ENCODE assay signal across 10 mouse cellular contexts in the genomic region with DNA sequence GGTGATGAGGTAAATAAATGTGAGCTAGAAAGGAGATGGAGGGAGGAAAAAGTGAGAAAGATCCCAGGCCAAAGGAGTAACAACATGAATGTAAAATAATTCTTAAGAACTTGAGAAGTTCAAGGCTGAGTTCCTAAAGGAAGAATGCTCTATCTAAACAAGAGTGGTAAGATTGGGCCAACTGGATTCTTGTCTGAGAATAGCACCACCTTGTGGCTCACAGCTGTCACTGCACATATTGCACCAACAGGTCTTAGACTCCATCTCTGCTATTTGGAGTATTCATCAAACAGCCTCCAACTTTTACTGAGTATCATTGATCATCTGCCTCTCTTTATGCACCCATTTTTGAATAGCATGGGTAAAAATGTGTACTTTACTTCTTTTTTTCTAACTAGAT. TPM values are rescaled to one million over a fixed set of nuclear protein-coding genes. Genes with fewer than 3 reads are reported as not detected.
A peak's percentile ranks its signal among the peaks of the same experiment; 100 is the strongest.
DNase-seq lines count a peak whose midpoint lies in the region; ATAC-seq and TF ChIP-seq lines count a peak whose summit lies in the region.
"Had no signal": no experiment of that assay in that cellular context is flagged by ENCODE, and none has a peak within 500 bp of the region (broad histone marks: within the 10 kb centered on the region; RNA-seq: fewer than 3 reads in every experiment).

No protein-coding gene starts in this region.

- no peaks in the 10 kb centered on the region for H3K9me3 ChIP-seq in kidney, embryonic 16.5 days (ENCODE audit: low read length)
- H3K9me3 ChIP-seq in ES-Bruce4 (replicated peaks; ENCODE audit: control insufficient read depth, insufficient read depth, low read length, poor library complexity, severe bottlenecking) = no peaks in the 10 kb centered on the region
- H3K9me3 ChIP-seq in forebrain, postnatal 0 days (ENCODE audit: low read length) = no peaks in the 10 kb centered on the region
- no peaks in the 10 kb centered on the region for H3K9me3 ChIP-seq in intestine, embryonic 15.5 days
- H3K9me3 ChIP-seq: embryonic facial prominence, embryonic 15.5 days; liver, embryonic 15.5 days had no signal

- TF ChIP-seq CTCF in ES-Bruce4 (IDR thresholded peaks at IDR 0.05; ENCODE audit: low read depth, low read length) = peak; percentile 29
- peak; percentile 91; the same call in 1 of the 2 replicates for TF ChIP-seq CTCF in brain, embryonic 14.5 days (IDR thresholded peaks at IDR 0.05; ENCODE audit: borderline replicate concordance, extremely low read depth, insufficient read depth, insufficient read length)
- TF ChIP-seq CTCF in forebrain, postnatal 0 days (IDR thresholded peaks at IDR 0.05; ENCODE audit: low read depth) = peak; percentile 95
- peak; percentile 99 for TF ChIP-seq CTCF in layer of hippocampus, adult 2 months (conservative IDR thresholded peaks at IDR 0.05)

- TF ChIP-seq EP300 in ES-Bruce4 (IDR thresholded peaks at IDR 0.05; ENCODE audit: insufficient read depth, low read depth, low read length) = no peak

- no peak for ATAC-seq in kidney, embryonic 16.5 days (ENCODE audit: low FRiP score, low TSS enrichment)
- ATAC-seq in forebrain, postnatal 0 days = peak; percentile 79; the same call in 1 of the 2 replicates
- no peak for ATAC-seq in intestine, embryonic 15.5 days

- H3K4me2 ChIP-seq in kidney, embryonic 16.5 days (replicated peaks; ENCODE audit: low read depth, low read length) = no peak overlapping the region
- H3K4me2 ChIP-seq in forebrain, postnatal 0 days (ENCODE audit: low read depth) = no peak overlapping the region
- no peak overlapping the region for H3K4me2 ChIP-seq in intestine, embryonic 15.5 days (replicated peaks)
- H3K4me2 ChIP-seq: embryonic facial prominence, embryonic 15.5 days; liver, embryonic 15.5 days had no signal

- no peak for TF ChIP-seq POLR2A in ES-Bruce4 (IDR thresholded peaks at IDR 0.05; ENCODE audit: insufficient read depth, low read length)
- no peak for TF ChIP-seq POLR2A in brain, embryonic 14.5 days (IDR thresholded peaks at IDR 0.05; ENCODE audit: borderline replicate concordance, extremely low read depth, insufficient read depth, insufficient read length, poor library complexity, severe bottlenecking)

- no peaks in the 10 kb centered on the region for H3K36me3 ChIP-seq in kidney, embryonic 16.5 days (ENCODE audit: insufficient read depth, low read length)
- H3K36me3 ChIP-seq in ES-Bruce4 (ENCODE audit: control insufficient read depth, insufficient read depth, low read length, poor library complexity, severe bottlenecking) = no peaks in the 10 kb centered on the region
- no peaks in the 10 kb centered on the region for H3K36me3 ChIP-seq in forebrain, postnatal 0 days (ENCODE audit: insufficient read depth)
- H3K36me3 ChIP-seq in intestine, embryonic 15.5 days = no peaks in the 10 kb centered on the region
- H3K36me3 ChIP-seq: embryonic facial prominence, embryonic 15.5 days; liver, embryonic 15.5 days had no signal

- H3K27me3 ChIP-seq in kidney, embryonic 16.5 days (ENCODE audit: insufficient read depth, low read length) = 0 out of 2 replicates have a peak, but pooled peaks cover 2% of the 10 kb centered on the region
- H3K27me3 ChIP-seq in ES-Bruce4 (ENCODE audit: control insufficient read depth, insufficient read depth, low read length, poor library complexity, severe bottlenecking) = no peaks in the 10 kb centered on the region; the same call in 1 of the 2 replicates
- no peaks in the 10 kb centered on the region for H3K27me3 ChIP-seq in forebrain, postnatal 0 days (ENCODE audit: insufficient read depth, low read length)
- no peaks in the 10 kb centered on the region for H3K27me3 ChIP-seq in intestine, embryonic 15.5 days (replicated peaks)
- H3K27me3 ChIP-seq: embryonic facial prominence, embryonic 15.5 days; liver, embryonic 15.5 days had no signal

- H3K4me1 ChIP-seq in kidney, embryonic 16.5 days (ENCODE audit: insufficient read depth, low read length) = no peaks in the 10 kb centered on the region
- no peaks in the 10 kb centered on the region for H3K4me1 ChIP-seq in ES-Bruce4 (ENCODE audit: control insufficient read depth, insufficient read depth, low read length)
- no peaks in the 10 kb centered on the region for H3K4me1 ChIP-seq in forebrain, postnatal 0 days (ENCODE audit: insufficient read depth)
- H3K4me1 ChIP-seq in intestine, embryonic 15.5 days (replicated peaks) = no peaks in the 10 kb centered on the region
- H3K4me1 ChIP-seq: embryonic facial prominence, embryonic 15.5 days; liver, embryonic 15.5 days had no signal

- no peak overlapping the region for H3K27ac ChIP-seq in kidney, embryonic 16.5 days (ENCODE audit: low read length)
- H3K27ac ChIP-seq in ES-Bruce4 (ENCODE audit: insufficient read depth, low read length) = no peak overlapping the region
- H3K27ac ChIP-seq in forebrain, postnatal 0 days (ENCODE audit: low read depth, low read length) = no peak overlapping the region
- no peak overlapping the region for H3K27ac ChIP-seq in layer of hippocampus, adult 2 months
- no peak overlapping the region for H3K27ac ChIP-seq in intestine, embryonic 15.5 days
- H3K27ac ChIP-seq: embryonic facial prominence, embryonic 15.5 days; liver, embryonic 15.5 days had no signal

- no peak overlapping the region for H3K4me3 ChIP-seq in kidney, embryonic 16.5 days (ENCODE audit: low read length)
- no peak overlapping the region for H3K4me3 ChIP-seq in ES-Bruce4 (ENCODE audit: low read depth, low read length)
- H3K4me3 ChIP-seq in forebrain, postnatal 0 days (ENCODE audit: low read depth, low read length) = no peak overlapping the region
- H3K4me3 ChIP-seq in layer of hippocampus, adult 2 months = no peak overlapping the region
- H3K4me3 ChIP-seq in intestine, embryonic 15.5 days (replicated peaks) = no peak overlapping the region
- H3K4me3 ChIP-seq: embryonic facial prominence, embryonic 15.5 days; liver, embryonic 15.5 days had no signal

- H3K9ac ChIP-seq in kidney, embryonic 16.5 days (replicated peaks; ENCODE audit: low read length) = no peak overlapping the region
- no peak overlapping the region for H3K9ac ChIP-seq in ES-Bruce4 (ENCODE audit: low read depth, poor library complexity, severe bottlenecking)
- H3K9ac ChIP-seq in forebrain, postnatal 0 days = no peak overlapping the region
- no peak overlapping the region for H3K9ac ChIP-seq in intestine, embryonic 15.5 days
- H3K9ac ChIP-seq: embryonic facial prominence, embryonic 15.5 days; liver, embryonic 15.5 days had no signal

- DNase-seq in kidney, adult 18-20 months = peak; percentile 45
- DNase-seq in brain, embryonic 14.5 days (ENCODE audit: low read depth) = peak; percentile 90
- peak; percentile 86 for DNase-seq in forebrain, postnatal 0 days
- peak; percentile 66 for DNase-seq in layer of hippocampus, adult 2 months (ENCODE audit: low spot score in 2 of 2)
- DNase-seq in mesoderm, embryonic 11.5 days (ENCODE audit: low read depth, low spot score) = peak; percentile 76

RNA-seq across cellular contexts. Expression of a gene that starts 14.1 kb away (rescaled TPM):
- polyA plus RNA-seq in kidney, embryonic 16.5 days (2015; fragmentation: Nextera tagmentation; extraction: Ambion mirVana) = 11.4 and 12.3 TPM in 2 replicates
- 6.2 and 7.0 TPM in 2 replicates for polyA plus RNA-seq in ES-Bruce4 (2011; ENCODE audit: insufficient read depth, insufficient read length, low read depth, missing spikeins)
- 10.4 and 19.6 TPM in 2 replicates for polyA plus RNA-seq in brain, embryonic 14.5 days (2012; rRNA removed)
- 19.5 and 36.4 TPM in 2 replicates for total RNA-seq in forebrain, postnatal 0 days (2014; rRNA removed)
- 8.5 and 12.4 TPM in 2 replicates for polyA plus RNA-seq in forebrain, postnatal 0 days (2015; fragmentation: Nextera tagmentation; extraction: Ambion mirVana)
- 10 to 100 TPM; 37.0 to 44.7 TPM for total RNA-seq in layer of hippocampus, adult 2 months (2021)
- polyA plus RNA-seq in intestine, embryonic 15.5 days (2015; fragmentation: Nextera tagmentation; extraction: Ambion mirVana) = 5.5 and 6.9 TPM in 2 replicates

RNA-seq across cellular contexts. Expression of a gene that starts 23.2 kb away (rescaled TPM):
- 0.11 and 0.13 TPM in 2 replicates for polyA plus RNA-seq in kidney, embryonic 16.5 days (2015; fragmentation: Nextera tagmentation; extraction: Ambion mirVana)
- 0.57 and 1.1 TPM in 2 replicates for polyA plus RNA-seq in ES-Bruce4 (2011; ENCODE audit: insufficient read depth, insufficient read length, low read depth, missing spikeins)
- polyA plus RNA-seq in brain, embryonic 14.5 days (2012; rRNA removed) = 0.15 and 0.38 TPM in 2 replicates
- not detected in 2 replicates for total RNA-seq in forebrain, postnatal 0 days (2014; rRNA removed)
- not detected in 2 replicates for polyA plus RNA-seq in forebrain, postnatal 0 days (2015; fragmentation: Nextera tagmentation; extraction: Ambion mirVana)
- not detected for total RNA-seq in layer of hippocampus, adult 2 months (2021)
- 1.3 and 1.4 TPM in 2 replicates for polyA plus RNA-seq in intestine, embryonic 15.5 days (2015; fragmentation: Nextera tagmentation; extraction: Ambion mirVana)

Comparison
In these comparisons a context has a peak if more than half of its experiments do, and no peak if none do; other contexts are left out.
1. CTCF ChIP-seq: peak in every context shown above with its lines; median percentile 99 in layer of hippocampus, adult 2 months; 95 in forebrain, postnatal 0 days; 91 in brain, embryonic 14.5 days; 29 in ES-Bruce4.